Mouse (Mus musculus) forebrain, embryonic 11.5 days (tissue): ENCODE results near the gene Arrb1. TPM values are rescaled to one million over a fixed set of nuclear protein-coding genes. Genes with fewer than 3 reads are reported as not detected.
"Not testable (repeated sequence)": the region's sequence is repeated elsewhere in the genome, so short reads cannot be mapped to it uniquely, and the experiment has no call there.

Source experiments
- ATAC-seq: fragments of 200-750 bp; cut with Nextera tagmentation; replicated peaks from 2 replicates; pipeline ENCODE4 v1.8.0; 2017; ENCODE audit warnings: moderate TSS enrichment; ENCODE audit not compliant: low FRiP score
- DNase-seq: peaks from one replicate; pipeline ENCODE4 v3.0.0-alpha.2; 2017; ENCODE audit warnings: low spot score
- H3K27ac ChIP-seq: fragments of 300-500 bp; sonication (generic); 2 replicates; pipeline ENCODE4 v1.5.1; 2014; ENCODE audit warnings: low read depth, low read length
- H3K27me3 ChIP-seq: fragments of 300-500 bp; sonication (generic); 2 replicates; pipeline ENCODE4 v1.6.1; 2014; ENCODE audit warnings: mild to moderate bottlenecking, low read length, mixed read lengths; ENCODE audit not compliant: control insufficient read depth, insufficient read depth
- H3K36me3 ChIP-seq: fragments of 300-500 bp; sonication (generic); 2 replicates; pipeline ENCODE4 v1.6.1; 2014; ENCODE audit warnings: mild to moderate bottlenecking, low read length, moderate library complexity, mixed read lengths; ENCODE audit not compliant: control insufficient read depth, insufficient read depth
- H3K4me1 ChIP-seq: fragments of 300-500 bp; sonication (generic); replicated peaks from 2 replicates; pipeline ENCODE4 v1.6.1; 2014; ENCODE audit warnings: low read length, mixed read lengths; ENCODE audit not compliant: control insufficient read depth, insufficient read depth
- H3K4me2 ChIP-seq: fragments of 300-500 bp; sonication (generic); 2 replicates; pipeline ENCODE4 v1.6.1; 2014; ENCODE audit warnings: low read depth, mild to moderate bottlenecking, low read length, moderate library complexity, mixed read lengths; ENCODE audit not compliant: severe bottlenecking
- H3K4me3 ChIP-seq: fragments of 300-500 bp; sonication (generic); 2 replicates; pipeline ENCODE4 v1.5.1; 2014; ENCODE audit warnings: low read depth, low read length
- H3K9ac ChIP-seq: fragments of 300-500 bp; sonication (generic); 2 replicates; pipeline ENCODE4 v1.6.1; 2014; ENCODE audit warnings: low read length
- H3K9me3 ChIP-seq: fragments of 300-500 bp; sonication (generic); 2 replicates; pipeline ENCODE4 v1.6.1; 2016; ENCODE audit warnings: low read length, mixed read lengths; ENCODE audit not compliant: control insufficient read depth
- WGBS: fragments of 180-500 bp; shearing (Covaris S2); extraction: QIAGEN DNeasy Blood & Tissue Kit; methylation state at CpG from one replicate; pipeline ENCODE4 v1.1.7; 2014; 5-methylcytosine and 5-hydroxymethylcytosine counted together
- polyA plus RNA-seq: library from polyadenylated mRNA; unstranded; fragments of >200 nt; fragmentation: Nextera tagmentation; extraction: Ambion mirVana; gene quantifications from 2 replicates; pipeline ENCODE4 v1.2.1, GENCODE M21; 2014

Arrb1 gene
- 4.0 and 4.2 TPM in 2 replicates for polyA plus RNA-seq

- under 1% methylated on average over 62 of the region's 68 CpGs for WGBS
- peak within 1 kb of the TSS; percentile 87 for H3K9ac ChIP-seq
Measured at GRCm38 (mm10) chr7:99534901-99535735, at the start of gene Arrb1. Gene Arrb1, plus strand, starts transcription at chr7:99535466.

DNA sequence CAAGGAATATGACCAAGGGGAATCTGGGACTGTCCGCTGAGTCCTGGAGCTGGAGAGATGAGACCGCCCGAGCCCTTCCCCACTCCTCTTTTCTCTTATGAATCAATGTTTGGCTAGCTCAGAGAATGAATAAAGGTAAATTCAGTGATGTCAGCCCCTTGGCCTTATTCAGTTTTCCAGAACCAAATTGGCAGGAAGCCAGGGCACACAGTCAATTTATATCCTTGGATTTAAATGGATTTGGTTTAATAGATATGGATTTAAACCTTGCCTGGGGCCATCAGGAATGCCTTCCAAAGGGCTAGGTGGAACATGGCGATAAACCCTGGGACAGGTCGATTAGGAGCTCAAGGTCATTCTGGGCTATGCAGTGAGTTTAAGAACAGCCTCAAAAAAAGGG is 45.6 kb upstream of the Arrb1 start:
- Histone ChIP-seq H3K4me2 (no peak overlapping the region), H3K27me3 (no peaks in the 10 kb centered on the region), H3K9ac (no peak overlapping the region), H3K36me3 (no peaks in the 10 kb centered on the region), H3K9me3 (no peaks in the 10 kb centered on the region), H3K4me3 (no peak overlapping the region), H3K4me1 (no peaks in the 10 kb centered on the region), H3K27ac (no peak overlapping the region)
- DNase-seq (no peak), ATAC-seq (no peak)
- 85% methylated on average over 5 of the region's 5 CpGs for WGBS

More at GRCm38 (mm10) chr7:99534901-99535735, at the start of gene Arrb1:
- DNase-seq, result peak; percentile 87
- Histone ChIP-seq H3K36me3 (no peaks in the 10 kb centered on the region), H3K27me3 (no peaks in the 10 kb centered on the region), H3K4me2 (peak within 1 kb of the TSS; percentile 86), H3K4me1 (peaks cover 3% of the 10 kb centered on the region; the same call in 1 of the 2 replicates), H3K27ac (peak within 1 kb of the TSS; percentile 70), H3K9me3 (no peaks in the 10 kb centered on the region), H3K4me3 (peak within 1 kb of the TSS; percentile 74)
- ATAC-seq, result peak; percentile 83

GRCm38 (mm10) chr7:99499128-99499527 is 36.1 kb upstream of the Arrb1 start:
- ATAC-seq (no peak), DNase-seq (no peak)
- 63% methylated on average over 1 of the region's 1 CpGs for WGBS
- no peak overlapping the region for H3K4me2 ChIP-seq
- H3K9me3 ChIP-seq, result no peaks in the 10 kb centered on the region
- no peak overlapping the region for H3K27ac ChIP-seq
- H3K4me1 ChIP-seq, result no peaks in the 10 kb centered on the region
- no peaks in the 10 kb centered on the region for H3K27me3 ChIP-seq
- H3K36me3 ChIP-seq, result no peaks in the 10 kb centered on the region
- no peak overlapping the region for H3K9ac ChIP-seq
- no peak overlapping the region for H3K4me3 ChIP-seq

GRCm38 (mm10) chr7:99500201-99500600 is 35.1 kb upstream of the Arrb1 start:
- DNase-seq, result peak; percentile 87
- ATAC-seq, result peak; percentile 63; the same call in 1 of the 2 replicates
- H3K9ac ChIP-seq, result no peak overlapping the region
- H3K27me3 ChIP-seq, result no peaks in the 10 kb centered on the region
- no peak overlapping the region for H3K4me2 ChIP-seq
- H3K4me1 ChIP-seq, result no peaks in the 10 kb centered on the region
- H3K36me3 ChIP-seq, result no peaks in the 10 kb centered on the region
- 5% methylated on average over 8 of the region's 8 CpGs for WGBS
- no peak overlapping the region for H3K4me3 ChIP-seq
- H3K9me3 ChIP-seq, result no peaks in the 10 kb centered on the region
- H3K27ac ChIP-seq, result no peak overlapping the region

GRCm38 (mm10) chr7:99500655-99501054 is 34.6 kb upstream of the Arrb1 start:
- no peak overlapping the region for H3K9ac ChIP-seq
- no peak overlapping the region for H3K4me2 ChIP-seq
- no peak overlapping the region for H3K27ac ChIP-seq
- 41% methylated on average over 5 of the region's 5 CpGs for WGBS
- no peaks in the 10 kb centered on the region for H3K9me3 ChIP-seq
- H3K4me3 ChIP-seq, result no peak overlapping the region
- H3K27me3 ChIP-seq, result no peaks in the 10 kb centered on the region
- ATAC-seq, result no peak
- no peaks in the 10 kb centered on the region for H3K4me1 ChIP-seq
- no peaks in the 10 kb centered on the region for H3K36me3 ChIP-seq
- DNase-seq, result no peak

DNA sequence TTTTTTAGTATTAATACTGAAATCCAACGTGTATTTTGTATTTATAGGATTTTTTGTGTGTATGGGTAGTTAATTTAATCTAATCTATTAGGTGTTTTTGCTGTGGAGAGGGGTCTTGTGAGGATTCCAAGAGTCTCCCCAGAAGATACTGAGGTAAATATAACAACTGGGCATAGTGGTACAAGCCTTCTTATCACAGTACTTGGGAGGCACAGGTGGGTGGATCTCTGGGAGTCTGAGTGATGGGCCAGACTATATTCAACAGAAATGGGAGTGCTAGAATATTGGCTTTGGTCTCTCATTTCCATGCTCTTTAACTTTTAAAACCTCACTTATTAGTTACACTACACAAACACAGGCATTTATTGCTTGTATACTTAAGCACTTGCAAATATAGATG is 34.1 kb upstream of the Arrb1 start:
- H3K4me2 ChIP-seq, result no peak overlapping the region
- H3K36me3 ChIP-seq, result no peaks in the 10 kb centered on the region
- DNase-seq (no peak), ATAC-seq (no peak)
- H3K4me3 ChIP-seq, result no peak overlapping the region
- H3K27ac ChIP-seq, result no peak overlapping the region
- no peaks in the 10 kb centered on the region for H3K27me3 ChIP-seq
- H3K9me3 ChIP-seq, result no peaks in the 10 kb centered on the region
- WGBS, result 34% methylated on average over 1 of the region's 1 CpGs
- H3K4me1 ChIP-seq, result no peaks in the 10 kb centered on the region
- no peak overlapping the region for H3K9ac ChIP-seq

DNA sequence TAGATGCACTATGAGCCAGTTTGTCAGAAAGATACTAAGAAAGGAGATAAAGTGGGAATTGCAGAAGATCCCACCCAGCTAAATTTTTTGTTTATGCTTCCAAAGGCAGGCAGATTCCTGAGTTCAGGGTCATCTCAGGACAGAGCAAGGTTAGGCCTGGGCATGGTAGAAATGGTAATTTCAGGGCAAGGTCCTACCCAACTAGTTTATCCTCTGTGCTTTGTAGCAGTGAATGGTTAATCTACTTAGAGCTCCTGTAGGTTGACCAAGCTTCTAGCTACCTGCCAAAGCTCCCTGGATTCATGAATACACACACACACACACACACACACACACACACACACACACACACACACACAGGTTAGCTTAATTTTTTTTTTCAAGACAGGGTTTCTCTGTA is 30.7 kb upstream of the Arrb1 start:
- Histone ChIP-seq H3K9ac (no peak overlapping the region), H3K9me3 (no peaks in the 10 kb centered on the region)
- no peak for DNase-seq

GRCm38 (mm10) chr7:99508187-99508586 is 27.1 kb upstream of the Arrb1 start:
- H3K4me3 ChIP-seq, H3K9ac ChIP-seq, H3K9me3 ChIP-seq, H3K27ac ChIP-seq, H3K36me3 ChIP-seq, H3K4me2 ChIP-seq, DNase-seq, ATAC-seq, H3K4me1 ChIP-seq, H3K27me3 ChIP-seq: not testable (repeated sequence)
- WGBS, result 26% methylated on average over 2 of the region's 2 CpGs

More for the DNA sequence above, 30.7 kb upstream of the Arrb1 start:
- Histone ChIP-seq H3K36me3 (no peaks in the 10 kb centered on the region), H3K4me1 (no peaks in the 10 kb centered on the region), H3K4me2 (no peak overlapping the region), H3K4me3 (no peak overlapping the region), H3K27ac (no peak overlapping the region), H3K27me3 (no peaks in the 10 kb centered on the region)
- no peak for ATAC-seq

- H3K4me1 ChIP-seq, result no peaks in the 10 kb centered on the region; the same call in 1 of the 2 replicates
- no peak overlapping the region for H3K27ac ChIP-seq
- ATAC-seq, result no peak
- 14% methylated on average over 8 of the region's 8 CpGs for WGBS
- no peak overlapping the region for H3K4me3 ChIP-seq
- no peaks in the 10 kb centered on the region for H3K27me3 ChIP-seq
- no peaks in the 10 kb centered on the region for H3K9me3 ChIP-seq
- H3K4me2 ChIP-seq, result no peak overlapping the region
- H3K9ac ChIP-seq, result no peak overlapping the region
- H3K36me3 ChIP-seq, result no peaks in the 10 kb centered on the region
- peak; percentile 58 for DNase-seq
Measured at GRCm38 (mm10) chr7:99510087-99510501, 25.2 kb upstream of the Arrb1 start.
